Mouse (Mus musculus) heart, embryonic 13.5 days (tissue): ENCODE measurements around the gene Mttp. TPM values are rescaled to one million over a fixed set of nuclear protein-coding genes. Genes with fewer than 3 reads are reported as not detected.

ENCODE experiments used
- ATAC-seq: fragments of 200-750 bp; cut with Nextera tagmentation; 2 replicates; pipeline ENCODE4 v1.8.0; 2017; ENCODE audit warnings: moderate TSS enrichment; ENCODE audit not compliant: insufficient number of reproducible peaks, low FRiP score, low TSS enrichment; ENCODE audit errors: extremely low read depth
- H3K27ac ChIP-seq: fragments of 300-500 bp; sonication (generic); replicated peaks from 2 replicates; pipeline ENCODE4 v1.5.1; 2015; ENCODE audit warnings: moderate library complexity, mild to moderate bottlenecking, inconsistent platforms
- H3K27me3 ChIP-seq: fragments of 300-500 bp; sonication (generic); replicated peaks from 2 replicates; pipeline ENCODE4 v1.6.1; 2015; ENCODE audit warnings: mild to moderate bottlenecking, inconsistent platforms
- H3K36me3 ChIP-seq: fragments of 300-500 bp; sonication (generic); 2 replicates; pipeline ENCODE4 v1.6.1; 2015; ENCODE audit warnings: mild to moderate bottlenecking, inconsistent platforms
- H3K4me1 ChIP-seq: fragments of 300-500 bp; sonication (generic); 2 replicates; pipeline ENCODE4 v1.6.1; 2015; ENCODE audit warnings: inconsistent platforms
- H3K4me2 ChIP-seq: fragments of 300-500 bp; sonication (generic); 2 replicates; pipeline ENCODE4 v1.6.1; 2015; ENCODE audit warnings: inconsistent platforms, mild to moderate bottlenecking, moderate library complexity
- H3K4me3 ChIP-seq: fragments of 300-500 bp; sonication (generic); 2 replicates; pipeline ENCODE4 v1.5.1; 2015; ENCODE audit warnings: moderate library complexity, mild to moderate bottlenecking, inconsistent platforms
- H3K9ac ChIP-seq: fragments of 300-500 bp; sonication (generic); 2 replicates; pipeline ENCODE4 v1.6.1; 2015; ENCODE audit warnings: inconsistent platforms, mild to moderate bottlenecking, moderate library complexity
- H3K9me3 ChIP-seq: fragments of 300-500 bp; sonication (generic); 2 replicates; pipeline ENCODE4 v1.6.1; 2016; ENCODE audit warnings: inconsistent platforms
- WGBS: fragments of 180-500 bp; shearing (Covaris S2); methylation state at CpG from one replicate; pipeline ENCODE4 v1.1.7; 2015; ENCODE audit warnings: mixed read lengths; 5-methylcytosine and 5-hydroxymethylcytosine counted together
- polyA plus RNA-seq: library from polyadenylated mRNA; unstranded; fragments of >200 nt; fragmentation: Nextera tagmentation; extraction: Ambion mirVana; gene quantifications from 2 replicates; pipeline ENCODE4 v1.2.1, GENCODE M21; 2015

Gene Mttp
- polyA plus RNA-seq, 1 experiment from 2014 or later: 6.6 TPM

- H3K4me1 ChIP-seq: 0 out of 2 replicates have a peak, but pooled peaks cover 12% of the 10 kb centered on the region
- no peaks in the 10 kb centered on the region for H3K36me3 ChIP-seq
- no peak overlapping the region for H3K27ac ChIP-seq
- H3K4me3 ChIP-seq: no peak overlapping the region
- 81% methylated on average over 8 of the region's 8 CpGs for WGBS
- no peaks in the 10 kb centered on the region for H3K27me3 ChIP-seq
- H3K9ac ChIP-seq: no peak overlapping the region
- no peak overlapping the region for H3K4me2 ChIP-seq
- ATAC-seq: no peak
- H3K9me3 ChIP-seq: no peaks in the 10 kb centered on the region
These were observed 11.3 kb downstream of the Mttp start for GRCm38 (mm10) chr3:138133463-138133862.

DNA sequence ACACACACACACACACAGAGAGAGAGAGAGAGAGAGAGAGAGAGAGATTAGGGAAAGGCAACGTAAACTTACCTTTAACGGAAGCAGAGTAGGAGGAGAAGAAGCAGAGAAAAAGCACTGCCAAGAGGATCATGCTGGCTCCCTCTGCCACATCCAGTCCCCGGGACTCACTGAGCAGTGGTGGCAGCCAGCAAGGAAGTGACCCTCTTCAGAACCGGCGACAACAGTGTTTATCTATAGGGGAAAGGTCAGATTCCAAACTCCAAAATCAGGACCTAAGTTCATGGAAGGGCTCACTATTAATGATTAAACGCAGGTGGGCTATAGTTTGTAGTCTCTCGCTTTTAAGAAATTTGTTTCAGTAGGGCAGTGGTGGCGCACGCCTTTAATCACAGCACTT lies 13.6 kb downstream of the Mttp start:
- H3K36me3 ChIP-seq: no peaks in the 10 kb centered on the region
- 48% methylated on average over 9 of the region's 9 CpGs for WGBS
- no peak overlapping the region for H3K4me3 ChIP-seq
- ATAC-seq: no peak
- H3K9me3 ChIP-seq: no peaks in the 10 kb centered on the region
- no peak overlapping the region; the same call in 1 of the 2 replicates for H3K27ac ChIP-seq
- 0 out of 2 replicates have a peak, but pooled peaks cover 17% of the 10 kb centered on the region for H3K4me1 ChIP-seq
- 0 out of 2 replicates have a peak overlapping the region, but pooled peaks have one; percentile 2 for H3K9ac ChIP-seq
- no peaks in the 10 kb centered on the region for H3K27me3 ChIP-seq
- H3K4me2 ChIP-seq: no peak overlapping the region

DNA sequence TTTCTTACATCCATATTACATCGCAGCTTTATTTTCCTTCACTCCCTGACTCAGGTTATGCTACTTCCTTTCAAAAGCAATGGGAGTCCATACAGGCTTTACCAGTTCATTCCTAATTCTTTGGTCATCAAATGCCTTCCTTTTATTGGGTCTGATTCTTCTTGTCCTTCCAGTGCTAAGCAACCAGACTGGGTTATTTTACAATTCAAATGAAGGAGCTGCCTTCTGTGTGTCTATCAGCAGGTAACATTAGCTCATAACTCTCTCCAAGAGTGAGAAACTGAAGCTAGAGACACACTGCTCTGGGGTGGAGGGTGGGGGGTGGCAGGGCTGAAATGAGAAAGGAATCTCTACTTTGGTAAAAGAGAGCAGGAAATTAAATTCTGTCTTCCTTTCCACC lies 14.1 kb downstream of the Mttp start:
- 0 out of 2 replicates have a peak, but pooled peaks cover 17% of the 10 kb centered on the region for H3K4me1 ChIP-seq
- H3K27ac ChIP-seq: no peak overlapping the region; the same call in 1 of the 2 replicates
- H3K36me3 ChIP-seq: no peaks in the 10 kb centered on the region
- H3K27me3 ChIP-seq: no peaks in the 10 kb centered on the region
- H3K4me2 ChIP-seq: no peak overlapping the region
- 64% methylated on average over 1 of the region's 1 CpGs for WGBS
- no peak overlapping the region for H3K4me3 ChIP-seq
- no peak for ATAC-seq
- H3K9ac ChIP-seq: no peak overlapping the region
- no peaks in the 10 kb centered on the region for H3K9me3 ChIP-seq

GRCm38 (mm10) chr3:138129110-138129509 lies 15.7 kb downstream of the Mttp start:
- 0 out of 2 replicates have a peak, but pooled peaks cover 17% of the 10 kb centered on the region for H3K4me1 ChIP-seq
- H3K9ac ChIP-seq: no peak overlapping the region
- H3K9me3 ChIP-seq: no peaks in the 10 kb centered on the region
- 69% methylated on average over 6 of the region's 6 CpGs for WGBS
- no peak for ATAC-seq
- no peak overlapping the region for H3K4me3 ChIP-seq
- no peak overlapping the region for H3K27ac ChIP-seq
- H3K36me3 ChIP-seq: no peaks in the 10 kb centered on the region
- no peak overlapping the region for H3K4me2 ChIP-seq
- no peaks in the 10 kb centered on the region for H3K27me3 ChIP-seq

- Histone ChIP-seq H3K9ac (no peak overlapping the region), H3K27ac (no peak overlapping the region)
These were observed 20.9 kb downstream of the Mttp start for GRCm38 (mm10) chr3:138123842-138124241.

GRCm38 (mm10) chr3:138121461-138121860 lies 23.3 kb downstream of the Mttp start:
- ATAC-seq: no peak
- no peak overlapping the region for H3K9ac ChIP-seq
- no peak overlapping the region for H3K4me3 ChIP-seq
- no peaks in the 10 kb centered on the region for H3K36me3 ChIP-seq
- no peaks in the 10 kb centered on the region for H3K9me3 ChIP-seq
- peaks cover 34% of the 10 kb centered on the region for H3K4me1 ChIP-seq
- no peaks in the 10 kb centered on the region for H3K27me3 ChIP-seq
- H3K27ac ChIP-seq: no peak overlapping the region
- WGBS: 83% methylated on average over 2 of the region's 2 CpGs
- H3K4me2 ChIP-seq: no peak overlapping the region

More at GRCm38 (mm10) chr3:138123842-138124241, 20.9 kb downstream of the Mttp start:
- H3K4me2 ChIP-seq: no peak overlapping the region
- no peak overlapping the region for H3K4me3 ChIP-seq
- H3K9me3 ChIP-seq: no peaks in the 10 kb centered on the region
- no peaks in the 10 kb centered on the region for H3K36me3 ChIP-seq
- H3K4me1 ChIP-seq: peaks cover 17% of the 10 kb centered on the region
- H3K27me3 ChIP-seq: no peaks in the 10 kb centered on the region
- no peak for ATAC-seq
- WGBS: 68% methylated on average over 10 of the region's 10 CpGs

- WGBS: 58% methylated on average over 16 of the region's 16 CpGs
- Histone ChIP-seq H3K36me3 (no peaks in the 10 kb centered on the region), H3K9ac (no peak overlapping the region), H3K4me3 (no peak overlapping the region), H3K27me3 (no peaks in the 10 kb centered on the region), H3K4me1 (peaks cover 36% of the 10 kb centered on the region), H3K9me3 (no peaks in the 10 kb centered on the region), H3K27ac (peak overlapping the region; percentile 83), H3K4me2 (peak overlapping the region; percentile 49)
- peak; percentile 51; the same call in 1 of the 2 replicates for ATAC-seq
These were observed 25.2 kb downstream of the Mttp start for GRCm38 (mm10) chr3:138119444-138120105.

DNA sequence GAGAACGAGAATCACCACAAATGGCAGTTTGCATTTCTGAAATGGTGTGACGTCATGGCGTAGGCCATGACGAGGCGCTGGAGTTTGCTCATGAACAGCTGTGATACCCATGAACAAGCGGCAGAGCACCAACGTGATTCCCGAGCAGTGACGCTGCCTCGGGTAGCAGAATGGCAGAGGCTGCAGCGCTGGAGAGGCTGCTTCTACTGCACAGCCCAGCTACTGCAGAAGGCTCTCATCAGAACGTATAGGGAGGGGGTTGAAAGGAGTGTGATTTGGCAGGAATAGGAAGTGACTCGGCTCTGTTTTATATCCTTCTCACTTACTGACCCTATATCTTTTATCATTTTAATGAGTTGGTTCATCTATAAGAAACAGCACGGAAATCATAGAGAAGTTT lies 25.9 kb downstream of the Mttp start:
- peak overlapping the region; percentile 49 for H3K4me2 ChIP-seq
- H3K36me3 ChIP-seq: no peaks in the 10 kb centered on the region
- WGBS: 47% methylated on average over 14 of the region's 14 CpGs
- H3K4me1 ChIP-seq: peaks cover 36% of the 10 kb centered on the region
- H3K9me3 ChIP-seq: no peaks in the 10 kb centered on the region
- peak overlapping the region; percentile 64 for H3K9ac ChIP-seq
- no peak overlapping the region; the same call in 1 of the 2 replicates for H3K4me3 ChIP-seq
- ATAC-seq: no peak
- no peaks in the 10 kb centered on the region for H3K27me3 ChIP-seq
- H3K27ac ChIP-seq: peak overlapping the region; percentile 83

- Histone ChIP-seq H3K4me1 (peaks cover 36% of the 10 kb centered on the region), H3K4me2 (peak overlapping the region; percentile 49), H3K27me3 (no peaks in the 10 kb centered on the region), H3K27ac (peak overlapping the region; percentile 83), H3K9me3 (no peaks in the 10 kb centered on the region), H3K9ac (peak overlapping the region; percentile 64), H3K36me3 (no peaks in the 10 kb centered on the region), H3K4me3 (no peak overlapping the region)
- WGBS: 61% methylated on average over 6 of the region's 6 CpGs
- no peak for ATAC-seq
These were observed 26.4 kb downstream of the Mttp start for GRCm38 (mm10) chr3:138118392-138118791.

DNA sequence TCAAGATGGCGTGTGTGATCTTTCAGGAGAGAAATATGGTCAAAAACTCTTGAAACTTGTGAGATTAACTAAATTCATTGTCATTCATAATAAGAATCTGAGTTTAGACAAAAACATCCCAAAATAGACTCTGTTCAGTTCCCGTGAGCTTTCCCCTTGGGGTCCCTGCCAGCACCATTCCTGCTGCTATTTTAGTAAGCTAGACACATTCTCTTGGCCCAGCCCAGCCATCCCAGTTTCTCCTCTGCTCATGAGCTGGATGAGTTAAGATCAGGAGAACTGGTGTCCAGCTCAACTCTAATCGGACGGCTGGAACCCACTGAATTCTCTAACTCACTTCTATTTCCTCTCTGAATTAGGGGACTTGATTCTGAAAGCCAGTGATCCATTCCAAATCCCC lies 27.9 kb downstream of the Mttp start:
- peak overlapping the region; percentile 68 for H3K27ac ChIP-seq
- peaks cover 36% of the 10 kb centered on the region for H3K4me1 ChIP-seq
- H3K4me2 ChIP-seq: no peak overlapping the region

DNA sequence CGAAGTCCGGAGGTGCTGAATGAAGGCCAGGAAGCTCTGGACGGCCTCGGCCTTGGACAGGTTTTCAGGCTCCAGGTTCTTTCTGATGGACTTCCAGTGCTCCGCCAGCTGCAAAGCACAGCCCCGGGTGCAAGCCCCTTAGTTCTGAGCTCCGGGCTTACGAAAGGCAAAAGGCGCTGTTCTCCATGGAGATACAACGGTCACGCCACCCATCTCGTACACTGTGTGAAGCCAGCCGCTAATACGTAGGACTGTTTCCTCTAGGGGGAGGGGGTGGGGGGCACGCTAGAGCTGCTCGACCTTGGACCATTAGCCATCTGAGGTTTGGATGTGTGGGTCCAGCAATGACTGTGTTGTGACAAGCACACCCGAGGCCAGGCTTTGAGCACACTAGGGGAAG lies 30.7 kb downstream of the Mttp start:
- Histone ChIP-seq H3K9me3 (no peaks in the 10 kb centered on the region), H3K27me3 (no peaks in the 10 kb centered on the region), H3K4me1 (peaks cover 27% of the 10 kb centered on the region), H3K4me3 (no peak overlapping the region), H3K36me3 (no peaks in the 10 kb centered on the region), H3K9ac (no peak overlapping the region), H3K27ac (no peak overlapping the region), H3K4me2 (no peak overlapping the region)
- WGBS: 75% methylated on average over 17 of the region's 17 CpGs
- no peak for ATAC-seq

More for the DNA sequence above, 27.9 kb downstream of the Mttp start:
- Histone ChIP-seq H3K4me3 (no peak overlapping the region), H3K27me3 (no peaks in the 10 kb centered on the region), H3K36me3 (no peaks in the 10 kb centered on the region), H3K9me3 (no peaks in the 10 kb centered on the region), H3K9ac (no peak overlapping the region)
- WGBS: 53% methylated on average over 4 of the region's 4 CpGs
- no peak for ATAC-seq
